Mouse (Mus musculus): ENCODE measurements around the gene Ncor1. TPM values are rescaled to one million over a fixed set of nuclear protein-coding genes. Genes with fewer than 3 reads are reported as not detected.

Ncor1 gene
- total RNA-seq, 2 experiments from 2014 or later = 113 to 119 TPM

DNA sequence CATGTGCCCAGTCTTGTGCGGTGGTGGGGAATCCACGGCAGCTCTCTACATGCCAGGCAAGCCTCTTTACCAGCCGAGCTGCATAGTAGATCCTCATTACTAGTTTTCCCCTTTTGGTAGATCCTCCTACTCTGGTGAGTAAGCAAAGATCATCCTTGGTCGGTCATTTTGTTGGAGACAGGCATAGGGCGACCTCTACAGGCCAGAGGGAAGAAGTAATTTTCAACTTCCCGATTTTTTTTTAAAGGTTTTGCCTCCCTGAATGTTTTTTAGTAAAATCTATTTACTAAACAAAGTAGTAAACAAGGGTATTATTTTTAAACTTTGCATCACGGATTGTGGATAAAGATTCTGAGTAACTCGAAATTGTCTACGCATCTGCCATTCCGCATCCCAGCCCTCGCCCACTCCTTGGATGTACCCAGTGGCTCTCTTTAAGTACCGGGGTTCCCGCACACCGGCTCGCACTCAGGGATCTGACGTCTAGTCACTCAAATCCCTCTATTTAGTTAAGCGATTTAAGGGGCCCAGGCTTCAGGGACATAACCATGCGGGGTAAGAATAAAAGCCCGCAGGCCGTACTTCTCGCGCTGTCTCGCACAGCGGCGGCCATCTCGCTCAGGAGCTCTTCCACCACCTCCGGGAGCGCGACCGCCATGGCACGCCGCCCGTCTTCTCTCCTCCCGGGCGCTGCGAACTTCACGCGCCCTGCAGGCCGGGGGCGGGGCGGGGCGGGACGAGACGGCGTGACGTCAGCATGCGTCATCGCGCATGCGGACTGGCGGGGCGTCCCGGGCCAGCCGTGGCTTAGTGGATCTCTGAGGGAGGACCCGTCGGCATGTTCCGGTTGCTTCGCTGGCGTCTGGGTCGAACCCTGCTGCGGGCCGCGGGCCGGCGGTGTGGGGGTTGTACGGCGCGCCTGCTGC lies 177.4 kb downstream of the Ncor1 start, which contains the start of the genes Zswim7 and Ttc19:
Gene Zswim7 (minus strand): TSS at position 701 of the 926 bp plus-strand sequence.
Gene Ttc19 (plus strand): TSS at position 799 of the 926 bp plus-strand sequence.
- peak; percentile 90 for DNase-seq
- intact Hi-C loops (cut with DNase I) = loop anchor here (1.0 to 2.0 kb wide), 2 partner anchors 154 to 232 kb away; no protein-coding TSS in a partner anchor

DNA sequence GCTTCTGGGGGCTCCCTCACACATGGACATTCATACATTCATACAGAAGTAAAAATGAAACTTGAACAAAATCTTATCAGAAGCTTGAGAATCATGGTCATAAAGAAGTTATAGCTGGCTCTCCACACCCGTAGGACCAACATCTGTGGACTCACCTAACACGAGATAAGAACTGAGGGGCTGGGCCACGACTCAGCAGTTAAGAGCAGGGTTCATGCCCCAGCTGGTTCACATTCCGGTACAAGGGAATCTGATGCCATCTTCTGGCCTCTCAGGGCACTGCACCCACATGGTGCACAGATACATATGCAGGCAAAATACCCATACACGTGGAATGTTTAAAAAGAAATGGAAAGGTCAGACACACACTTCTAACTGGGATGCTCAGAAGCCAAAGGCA lies 180.3 kb downstream of the Ncor1 start:
- intact Hi-C loops (cut with DNase I) = no loop called here
- peak; percentile 33 to 57 for DNase-seq

DNA sequence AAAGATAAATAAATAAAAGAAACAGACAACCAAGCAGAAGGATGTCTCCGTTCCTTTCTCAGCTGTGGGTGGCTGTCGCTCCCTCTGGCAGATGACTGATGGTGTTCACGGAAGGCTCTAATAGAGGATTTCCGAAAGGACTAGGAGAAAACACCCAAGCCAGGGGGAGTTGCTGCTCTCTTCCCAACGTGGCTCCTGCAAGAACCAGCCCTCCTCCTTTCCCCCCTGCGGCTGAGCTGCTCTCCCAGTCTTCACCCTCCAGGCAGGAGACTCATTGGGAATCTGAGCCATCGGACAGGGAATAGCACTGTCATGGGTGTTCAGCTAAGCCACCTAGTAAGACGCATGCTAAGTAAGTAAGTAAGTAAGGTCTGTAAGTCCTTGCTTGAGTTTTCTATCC lies 181.3 kb downstream of the Ncor1 start:
- no peak for DNase-seq
- intact Hi-C loops (cut with DNase I) = no loop called here

GRCm38 (mm10) chr11:62270851-62271250 lies 187.5 kb downstream of the Ncor1 start:
- intact Hi-C loops (cut with DNase I) = no loop called here
- DNase-seq = no peak

DNA sequence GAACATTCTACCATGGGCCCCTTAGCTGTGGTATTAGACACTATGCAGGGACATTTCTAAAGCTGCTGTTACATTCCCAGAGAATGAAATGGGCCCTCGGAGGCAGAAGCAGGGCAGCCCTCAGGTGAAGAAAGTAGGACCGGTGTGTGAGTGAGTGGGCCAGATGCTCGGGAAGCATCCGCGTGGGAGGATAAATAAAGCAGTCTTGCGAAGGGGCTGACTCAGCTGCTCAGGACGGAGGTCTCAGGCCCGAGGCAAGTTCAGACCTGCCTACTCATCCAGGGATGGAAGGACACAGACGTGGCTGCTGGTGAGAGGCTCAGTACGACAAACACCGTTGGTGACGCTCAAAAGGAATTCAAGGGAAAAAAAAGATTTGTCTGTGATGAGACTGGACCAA lies 189.2 kb downstream of the Ncor1 start:
- DNase-seq = no peak
- intact Hi-C loops (cut with DNase I) = no loop called here

DNA sequence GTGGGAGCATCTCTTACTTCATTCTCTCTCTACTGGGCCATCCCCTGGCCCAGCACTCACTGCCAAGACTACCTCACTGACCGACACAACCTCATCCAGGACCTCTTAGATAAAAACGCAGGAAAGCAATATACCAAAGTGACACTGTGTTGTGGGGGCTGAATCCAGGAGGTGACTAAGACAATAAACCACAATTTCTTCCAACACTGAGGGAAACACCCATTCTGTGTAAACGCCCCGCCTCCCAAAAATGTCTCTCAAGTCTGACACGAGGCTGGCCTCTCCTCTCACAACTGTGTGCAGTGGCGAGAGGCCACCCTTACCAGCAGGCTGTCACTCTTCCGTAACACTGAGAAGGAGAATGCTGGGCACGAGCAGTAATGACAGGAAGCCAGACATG lies 190.0 kb downstream of the Ncor1 start:
- intact Hi-C loops (cut with DNase I) = no loop called here
- no peak for DNase-seq

DNA sequence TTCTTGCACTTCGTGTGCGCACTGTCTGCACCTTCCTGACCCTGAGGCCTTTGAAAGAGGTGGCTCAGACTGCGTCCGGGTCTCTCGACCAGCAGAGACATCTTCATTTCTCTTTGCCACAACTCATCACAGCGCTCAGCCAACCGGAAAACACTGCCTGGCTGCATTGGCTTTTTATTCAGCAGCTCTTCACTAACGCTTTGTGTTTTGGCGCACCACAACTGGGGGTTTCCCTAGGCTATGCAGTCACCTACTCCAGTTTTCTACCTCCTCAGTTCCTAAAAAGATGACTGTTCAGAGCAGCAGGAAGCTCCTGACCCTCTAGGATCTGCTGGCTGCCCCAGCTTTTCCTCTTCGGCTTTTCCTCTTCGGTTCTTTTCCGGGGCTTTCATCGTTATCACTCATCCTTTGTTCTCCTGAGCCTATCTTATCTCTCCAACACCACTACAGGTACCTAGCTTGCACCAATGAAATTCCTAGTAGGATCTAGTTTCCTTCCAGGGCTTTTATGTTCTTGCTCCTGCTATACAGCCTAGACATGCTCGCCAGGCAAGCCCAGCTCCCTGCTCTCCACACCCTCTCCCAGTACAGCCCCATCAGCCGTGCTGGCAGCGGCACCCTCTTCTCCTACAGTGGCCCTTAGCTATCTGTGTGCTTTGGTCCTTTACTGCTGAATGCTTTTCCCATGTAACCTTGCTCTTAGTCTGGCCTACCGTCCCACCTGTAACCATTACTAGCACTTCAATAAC lies 191.7 kb downstream of the Ncor1 start:
- intact Hi-C loops (cut with DNase I) = no loop called here
- DNase-seq = no peak

Other genes starting within 250 kb of the Ncor1 start
- under 1 TPM; 0.41 to 0.44 TPM for gene Adora2b, start 209.6 kb downstream of the Ncor1 start, total RNA-seq (2021)
- 10 to 100 TPM; 30.6 to 32.8 TPM for gene Zswim7, start 177.2 kb downstream of the Ncor1 start, total RNA-seq (2021)
- gene Ttc19, start 177.1 kb downstream of the Ncor1 start, total RNA-seq (2021) = 10 to 100 TPM; 34.0 to 38.1 TPM
- gene Pigl, start 81 bp downstream of the Ncor1 start, total RNA-seq (2021) = 1 to 10 TPM; 1.7 to 2.1 TPM
- 10 to 100 TPM; 13.9 to 21.8 TPM for gene Cenpv, start 80.7 kb upstream of the Ncor1 start, total RNA-seq (2021)
- 100 to 1,000 TPM; 783 to 809 TPM for gene Ubb, start 92.6 kb upstream of the Ncor1 start, total RNA-seq (2021)
- 1 to 10 TPM in 1 of 2 experiments, under 1 TPM in 1; 0.87 to 1.1 TPM for gene Trpv2, start 115.9 kb upstream of the Ncor1 start, total RNA-seq (2021)
- gene Lrrc75a, start 190.0 kb upstream of the Ncor1 start, total RNA-seq (2021) = 1 to 10 TPM; 3.5 to 4.3 TPM
- 1 to 10 TPM; 3.9 to 4.0 TPM for gene Mmgt2, start 190.1 kb upstream of the Ncor1 start, total RNA-seq (2021)

Measured in gastrocnemius, postnatal 36 days (tissue).